Mouse (Mus musculus): ENCODE measurements around the gene Acnat2.
"Not testable (repeated sequence)": the region's sequence is repeated elsewhere in the genome, so short reads cannot be mapped to it uniquely, and the experiment has no call there.

Acnat2 gene

DNA sequence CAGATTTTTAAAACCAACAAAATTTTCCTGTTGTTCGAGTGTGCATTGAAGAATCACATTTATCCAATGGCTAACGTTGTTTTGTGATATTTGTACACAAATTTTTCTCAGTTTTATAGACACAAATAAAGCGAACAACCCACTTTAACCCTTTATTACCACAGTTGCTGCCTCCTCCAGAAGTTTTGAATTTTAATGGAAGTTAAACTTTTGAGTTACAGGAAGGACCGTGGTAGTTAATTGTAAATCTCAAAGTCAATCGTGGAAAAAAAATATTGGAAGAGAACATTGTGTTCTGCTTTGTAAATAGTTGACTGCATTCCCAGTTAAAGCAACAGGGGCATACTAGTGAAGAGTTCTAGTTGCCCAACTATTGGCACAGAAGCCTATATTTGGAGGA, at the start of gene Acnat2:
TSS of gene Acnat2 (minus strand) at position 195 of the 400 bp plus-strand sequence.
- DNase-seq (ENCODE audit: low read depth, low spot score), result not testable (repeated sequence)

DNA sequence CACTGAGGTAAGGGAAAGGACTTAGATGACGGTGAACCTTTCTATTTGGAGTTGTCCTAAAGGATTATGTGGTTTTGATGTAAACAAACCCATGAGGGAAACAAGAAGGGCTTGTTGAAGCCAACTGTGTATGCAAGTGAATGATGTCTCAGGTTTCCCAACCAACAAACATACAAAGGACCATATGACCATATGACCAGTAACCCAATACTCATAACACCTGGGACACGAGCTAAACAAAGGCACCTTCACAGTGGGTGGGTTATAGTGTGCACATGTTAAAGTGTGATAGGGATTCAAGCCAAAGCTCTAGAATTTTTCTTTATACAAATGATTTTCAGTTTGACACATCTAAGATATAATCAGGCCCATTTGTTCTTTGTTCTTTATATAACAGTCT, 48.2 kb upstream of the Acnat2 start:
- no peak for DNase-seq (ENCODE audit: low read depth, low spot score)

DNA sequence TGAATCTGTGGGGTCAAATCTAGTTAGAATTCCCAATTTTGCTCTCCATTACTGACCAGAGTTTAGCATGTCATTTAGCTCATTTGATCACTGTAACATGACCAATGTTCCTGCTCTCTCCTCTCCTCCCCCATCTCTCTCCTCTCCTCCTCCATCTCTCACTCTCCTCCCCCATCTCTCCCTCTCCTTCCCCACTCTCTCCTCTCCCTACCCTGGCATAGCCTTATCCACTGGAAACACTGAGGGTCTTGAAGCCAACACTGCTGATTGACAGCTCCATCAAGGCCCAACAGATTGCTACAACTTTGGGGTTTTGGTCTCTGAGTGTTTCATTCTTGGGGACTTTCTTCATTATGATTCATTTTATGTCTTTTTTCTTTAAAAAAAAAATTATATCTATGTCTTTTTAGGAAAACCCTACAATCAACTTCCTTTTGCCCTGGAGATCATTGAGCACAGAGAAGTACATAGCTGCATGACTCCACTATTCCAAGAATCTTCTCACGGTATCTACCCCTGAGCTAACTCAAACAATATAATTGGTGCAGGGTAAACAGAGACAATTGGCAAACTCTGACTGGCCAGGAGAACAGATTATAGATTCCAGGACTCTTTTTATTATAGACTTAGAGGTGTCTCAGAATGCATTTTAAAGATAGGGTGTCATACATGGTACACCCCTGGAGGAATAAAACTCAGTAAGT, 44.0 kb upstream of the Acnat2 start:
- no peak for DNase-seq (ENCODE audit: low read depth, low spot score)

DNA sequence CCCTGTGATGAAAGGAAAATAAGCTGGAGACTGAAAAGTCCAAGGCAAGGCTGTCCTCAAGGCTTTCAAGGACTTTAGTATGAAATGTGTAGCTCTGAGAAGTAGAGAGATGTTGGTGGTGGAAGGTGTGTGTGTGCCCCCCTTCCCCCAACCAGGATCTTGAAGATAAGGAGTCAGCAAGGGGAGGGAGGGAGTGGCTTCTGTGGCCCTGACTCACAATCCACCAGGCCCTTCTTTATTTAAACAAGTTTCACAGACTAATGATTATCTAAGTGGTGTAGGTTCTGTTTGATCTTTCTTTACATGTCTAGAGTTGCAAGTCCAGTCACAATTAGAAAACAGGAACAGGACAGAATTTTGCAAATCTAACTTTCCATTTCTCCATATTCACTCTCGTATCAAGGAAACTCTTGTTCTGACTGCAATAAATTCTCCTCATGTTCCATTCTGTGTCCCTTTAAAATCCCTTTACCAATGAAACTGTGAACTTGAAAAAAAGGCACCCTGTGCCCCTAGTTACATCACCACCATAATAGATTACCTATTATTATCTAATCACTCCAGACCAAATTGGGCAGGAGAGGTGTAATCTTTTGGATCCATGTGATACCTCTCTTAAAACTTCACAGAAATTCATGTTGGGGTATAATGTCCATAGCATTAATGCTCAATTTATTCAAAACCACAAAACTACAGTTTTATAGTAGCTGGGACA, 43.3 kb upstream of the Acnat2 start:
- DNase-seq (ENCODE audit: low read depth, low spot score), result not testable (repeated sequence)

DNA sequence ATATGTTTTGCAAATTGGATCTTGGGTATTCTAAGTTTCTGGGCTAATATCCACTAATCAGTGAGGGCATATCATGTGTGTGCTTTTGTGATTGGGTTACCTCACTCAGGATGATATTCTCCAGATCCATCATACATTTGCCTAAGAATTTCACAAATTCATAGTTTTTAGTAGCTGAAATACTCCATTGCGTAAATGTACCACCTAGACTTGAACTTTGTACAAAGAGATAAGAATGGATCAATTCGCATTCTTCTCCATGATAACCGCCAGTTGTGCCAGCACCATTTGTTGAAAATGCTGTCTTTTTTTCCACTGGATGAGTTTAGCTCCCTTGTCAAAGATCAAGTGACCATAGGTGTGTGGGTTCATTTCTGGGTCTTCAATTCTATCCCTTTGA, 29.0 kb upstream of the Acnat2 start:
- not testable (repeated sequence) for DNase-seq (ENCODE audit: low read depth, low spot score)

DNA sequence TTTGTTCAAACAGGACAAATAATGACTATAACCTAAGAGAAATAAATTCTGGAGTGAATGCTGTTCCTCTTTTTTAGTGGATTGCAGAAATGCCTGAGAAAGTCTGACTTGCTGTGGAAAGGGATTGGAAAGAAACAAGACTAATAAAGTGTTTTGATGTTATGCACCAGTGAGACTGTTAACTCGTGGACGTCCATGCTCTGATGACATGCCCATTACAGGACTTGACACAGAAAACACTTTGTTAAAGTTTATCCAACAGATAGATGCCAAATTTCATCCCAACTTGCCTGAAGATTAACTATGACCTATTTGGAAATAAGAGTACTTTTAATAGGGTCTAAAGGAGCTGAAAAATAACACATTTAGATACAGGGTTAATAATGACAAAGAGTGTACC, 2.2 kb upstream of the Acnat2 start:
- DNase-seq (ENCODE audit: low read depth, low spot score), result not testable (repeated sequence)

DNA sequence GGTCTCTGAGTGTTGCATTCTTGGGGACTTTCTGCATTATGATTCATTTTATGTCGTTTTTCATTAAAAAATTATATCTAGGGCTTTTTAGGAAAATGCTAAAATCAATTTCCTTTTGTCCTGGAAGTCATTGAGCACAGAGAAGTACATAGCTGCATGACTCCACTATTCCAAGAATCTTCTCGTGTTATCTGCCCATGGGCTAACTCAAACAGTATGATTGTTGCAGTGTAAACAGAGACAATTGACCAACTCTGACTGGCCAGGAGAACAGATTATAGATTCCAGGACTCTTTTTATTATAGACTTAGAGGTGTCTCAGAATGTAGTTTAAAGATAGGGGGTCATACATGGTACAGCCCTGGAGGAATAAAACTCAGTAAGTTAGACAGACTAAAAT, 21.1 kb downstream of the Acnat2 start:
- DNase-seq (ENCODE audit: low read depth, low spot score), result no peak

DNA sequence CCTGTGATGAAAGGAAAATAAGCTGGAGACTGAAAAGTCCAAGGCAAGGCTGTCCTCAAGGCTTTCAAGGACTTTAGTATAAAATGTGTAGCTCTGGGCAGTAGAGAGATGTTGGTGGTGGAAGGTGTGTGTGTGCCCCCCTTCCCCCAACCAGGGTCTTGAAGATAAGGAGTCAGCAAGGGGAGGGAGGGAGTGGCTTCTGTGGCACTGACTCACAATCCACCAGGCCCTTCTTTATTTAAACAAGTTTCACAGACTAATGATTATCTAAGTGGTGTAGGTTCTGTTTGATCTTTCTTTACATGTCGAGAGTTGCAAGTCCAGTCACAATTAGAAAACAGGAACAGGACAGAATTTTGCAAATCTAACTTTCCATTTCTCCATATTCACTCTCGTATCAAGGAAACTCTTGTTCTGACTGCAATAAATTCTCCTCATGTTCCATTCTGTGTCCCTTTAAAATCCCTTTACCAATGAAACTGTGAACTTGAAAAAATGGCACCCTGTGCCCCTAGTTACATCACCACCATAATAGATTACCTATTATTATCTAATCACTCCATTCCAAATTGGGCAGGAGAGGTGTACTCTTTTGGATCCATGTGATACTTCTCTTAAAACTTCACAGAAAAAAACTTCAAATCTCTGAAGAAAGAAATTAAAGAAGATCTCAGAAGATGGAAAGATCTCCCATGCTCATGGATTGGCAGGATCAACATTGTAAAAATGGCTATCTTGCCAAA, 24.2 kb downstream of the Acnat2 start:
- DNase-seq (ENCODE audit: low read depth, low spot score), result not testable (repeated sequence)

DNA sequence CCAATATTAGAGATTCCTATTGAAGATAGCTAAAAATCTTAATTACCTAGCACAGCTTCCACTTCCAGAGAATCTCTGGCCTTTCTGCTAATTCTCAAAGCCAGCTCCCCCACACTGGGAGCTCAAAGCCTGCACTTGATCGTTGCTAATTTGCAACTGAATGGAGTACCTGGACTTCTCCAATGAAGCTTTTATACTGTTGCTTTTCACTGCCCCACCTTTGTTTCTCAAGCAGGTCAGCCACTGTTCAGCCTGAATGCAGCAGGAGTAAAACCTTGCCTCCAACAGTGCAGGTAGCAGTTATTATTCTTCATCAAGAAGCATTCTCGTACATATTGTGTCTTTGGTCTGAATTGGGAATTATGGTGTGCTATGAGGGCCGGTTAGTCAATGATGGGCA, 39.9 kb downstream of the Acnat2 start:
- DNase-seq (ENCODE audit: low read depth, low spot score), result not testable (repeated sequence)

DNA sequence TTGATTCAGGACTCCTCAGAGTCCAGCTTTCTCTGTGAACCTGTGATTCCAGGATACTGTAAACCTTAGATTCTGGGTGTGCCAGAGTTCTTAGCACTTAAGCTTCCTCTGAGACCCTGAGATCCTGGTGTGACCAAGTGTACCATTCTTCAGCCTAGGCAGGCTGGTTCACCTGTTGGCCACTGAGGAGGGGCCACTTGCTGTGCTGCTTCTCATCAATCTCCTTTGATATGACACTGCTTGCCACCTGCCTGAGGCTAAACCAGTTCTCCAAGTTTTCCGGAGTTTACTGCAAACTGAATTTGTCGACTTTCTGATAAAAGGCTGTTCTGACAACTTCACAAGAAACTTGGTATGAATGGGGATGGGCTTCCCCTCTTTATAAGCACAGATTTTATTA, 50.9 kb downstream of the Acnat2 start:
- no peak for DNase-seq (ENCODE audit: low read depth, low spot score)

DNA sequence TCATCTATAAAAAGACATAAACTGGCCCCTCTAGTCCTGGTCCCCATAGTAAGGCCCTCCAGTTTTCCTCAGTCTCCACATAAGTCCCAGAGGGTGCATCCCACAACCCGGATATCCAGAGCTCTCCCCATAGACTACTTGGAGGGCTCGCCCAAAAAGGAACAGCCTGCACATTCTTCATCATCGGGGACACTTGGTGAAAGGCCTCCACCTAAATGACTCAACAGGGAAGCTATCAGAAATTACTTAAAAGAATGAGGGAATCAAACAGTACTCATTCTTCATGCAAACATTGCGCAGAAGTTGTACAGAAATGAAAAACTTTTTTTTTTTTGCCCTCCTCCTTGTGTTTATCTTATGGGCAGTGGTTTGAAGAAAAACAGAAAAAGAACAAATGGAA, 57.5 kb downstream of the Acnat2 start:
- DNase-seq (ENCODE audit: low read depth, low spot score), result no peak

DNA sequence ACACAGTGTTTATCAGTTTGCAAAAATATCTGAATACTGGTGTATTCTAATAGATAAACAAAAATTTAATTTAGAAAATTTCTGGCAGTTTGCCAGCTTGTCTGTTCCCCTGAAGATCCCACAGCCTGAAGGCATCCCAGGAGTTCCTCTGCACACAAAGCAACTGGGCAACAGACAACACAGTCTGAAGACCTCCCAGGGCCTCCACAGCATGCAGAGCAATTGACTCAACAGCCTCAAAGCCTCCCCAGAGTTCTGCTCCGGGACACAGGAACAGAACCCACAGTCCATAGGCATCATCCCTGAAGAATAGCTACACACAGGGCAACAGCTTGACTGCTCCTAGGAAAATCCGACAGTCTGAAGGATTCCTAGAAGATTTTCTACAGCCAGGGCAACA, 59.3 kb downstream of the Acnat2 start:
- no peak for DNase-seq (ENCODE audit: low read depth, low spot score)

DNA sequence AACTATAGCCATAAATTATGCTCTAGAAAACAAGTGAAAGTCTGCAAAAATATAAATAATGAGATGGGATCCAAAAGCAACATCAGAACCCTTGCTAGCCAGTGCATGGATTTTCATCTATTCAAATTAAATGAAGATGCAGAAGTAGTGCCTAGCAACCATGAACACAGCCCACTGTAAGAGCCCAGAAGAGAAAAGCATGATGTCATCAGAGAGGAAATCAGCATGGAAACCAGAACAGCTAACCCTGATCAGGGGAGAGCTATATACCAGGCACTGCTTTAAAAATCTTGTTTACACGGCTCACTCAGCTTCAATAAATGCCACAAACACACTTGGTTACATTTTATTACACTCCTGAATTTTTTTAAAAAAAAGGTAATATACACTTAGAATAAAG, 60.0 kb downstream of the Acnat2 start:
- DNase-seq (ENCODE audit: low read depth, low spot score), result not testable (repeated sequence)

DNA sequence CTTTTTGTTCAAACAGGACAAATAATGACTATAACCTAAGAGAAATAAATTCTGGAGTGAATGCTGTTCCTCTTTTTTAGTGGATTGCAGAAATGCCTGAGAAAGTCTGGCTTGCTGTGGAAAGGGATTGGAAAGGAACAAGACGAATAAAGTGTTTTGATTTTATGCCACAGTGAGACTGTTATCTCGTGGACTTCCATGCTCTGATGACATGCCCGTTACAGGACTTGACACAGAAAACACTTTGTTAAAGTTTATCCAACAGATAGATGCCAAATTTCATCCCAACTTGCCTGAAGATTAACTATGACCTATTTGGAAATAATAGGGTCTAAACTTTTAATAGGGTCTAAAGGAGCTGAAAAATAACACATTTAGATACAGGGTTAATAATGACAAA, 67.9 kb downstream of the Acnat2 start:
- not testable (repeated sequence) for DNase-seq (ENCODE audit: low read depth, low spot score)

DNA sequence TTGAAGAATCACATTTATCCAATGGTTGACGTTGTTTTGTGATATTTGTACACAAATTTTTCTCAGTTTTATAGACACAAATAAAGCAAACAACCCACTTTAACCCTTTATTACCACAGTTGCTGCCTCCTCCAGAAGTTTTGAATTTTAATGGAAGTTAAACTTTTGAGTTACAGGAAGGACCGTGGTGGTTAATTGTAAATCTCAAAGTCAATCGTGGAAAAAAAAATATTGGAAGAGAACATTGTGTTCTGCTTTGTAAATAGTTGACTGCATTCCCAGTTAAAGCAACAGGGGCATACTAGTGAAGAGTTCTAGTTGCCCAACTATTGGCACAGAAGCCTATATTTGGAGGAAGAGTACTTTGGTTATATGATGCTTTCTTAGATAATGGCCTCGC, 70.0 kb downstream of the Acnat2 start:
- DNase-seq (ENCODE audit: low read depth, low spot score), result not testable (repeated sequence)

All from embryo, embryonic 11.5 days (tissue).